Mouse (Mus musculus) skeletal muscle tissue, adult 2 months (tissue): ENCODE measurements around the gene Nnat.
"Not testable (repeated sequence)": the region's sequence is repeated elsewhere in the genome, so short reads cannot be mapped to it uniquely, and the experiment has no call there.

Source experiments
- DNase-seq: peaks from one replicate; pipeline ENCODE4 v3.0.0-alpha.2; 2012; ENCODE audit warnings: low read depth, low spot score

Gene Nnat

GRCm38 (mm10) chr2:157552158-157552886, 7.6 kb upstream of the Nnat start:
- no peak for DNase-seq

GRCm38 (mm10) chr2:157556074-157556698, 3.7 kb upstream of the Nnat start:
- DNase-seq: no peak

- peak; percentile 52 for DNase-seq
These were observed 1.8 kb upstream of the Nnat start for GRCm38 (mm10) chr2:157558051-157558450.

- peak; percentile 65 for DNase-seq
These were observed 1.4 kb upstream of the Nnat start for GRCm38 (mm10) chr2:157558520-157558919.

- DNase-seq: no peak
These were observed 438 bp upstream of the Nnat start for GRCm38 (mm10) chr2:157559440-157559839.

GRCm38 (mm10) chr2:157560302-157560701, 424 bp downstream of the Nnat start:
- no peak for DNase-seq

GRCm38 (mm10) chr2:157561165-157561836, 1.4 kb downstream of the Nnat start:
- DNase-seq: peak; percentile 86

GRCm38 (mm10) chr2:157563031-157563430, 3.2 kb downstream of the Nnat start:
- no peak for DNase-seq

- DNase-seq: no peak
These were observed 4.8 kb downstream of the Nnat start for GRCm38 (mm10) chr2:157564723-157565122.

- DNase-seq: no peak
These were observed 5.6 kb downstream of the Nnat start for GRCm38 (mm10) chr2:157565446-157565845.

GRCm38 (mm10) chr2:157565898-157566259, 6.0 kb downstream of the Nnat start:
- DNase-seq: no peak

- peak; percentile 80 for DNase-seq
These were observed 6.5 kb downstream of the Nnat start for GRCm38 (mm10) chr2:157566260-157566952.

- DNase-seq: no peak
These were observed 7.5 kb downstream of the Nnat start for GRCm38 (mm10) chr2:157567235-157567961.

GRCm38 (mm10) chr2:157568881-157569280, 9.0 kb downstream of the Nnat start:
- DNase-seq: no peak

GRCm38 (mm10) chr2:157569796-157570485, 10.1 kb downstream of the Nnat start:
- DNase-seq: no peak

GRCm38 (mm10) chr2:157571224-157571832, 11.4 kb downstream of the Nnat start, which contains the start of gene Blcap:
Gene Blcap, minus strand, starts transcription at chr2:157571274.
- no peak for DNase-seq

GRCm38 (mm10) chr2:157572786-157573185, 12.9 kb downstream of the Nnat start:
- DNase-seq: no peak

- not testable (repeated sequence) for DNase-seq
These were observed 25.5 kb downstream of the Nnat start for GRCm38 (mm10) chr2:157585351-157585750.

- DNase-seq: no peak
These were observed 37.1 kb downstream of the Nnat start for GRCm38 (mm10) chr2:157596876-157597566.

- DNase-seq: no peak
These were observed 41.6 kb downstream of the Nnat start for GRCm38 (mm10) chr2:157601435-157601839.
